Mouse (Mus musculus): ENCODE measurements around the gene Scn3a. TPM values are rescaled to one million over a fixed set of nuclear protein-coding genes. Genes with fewer than 3 reads are reported as not detected.
A peak's percentile ranks its signal among the peaks of the same experiment; 100 is the strongest.

Gene Scn3a
- polyA plus RNA-seq, 1 experiment from 2014 or later: 38.0 TPM

DNA sequence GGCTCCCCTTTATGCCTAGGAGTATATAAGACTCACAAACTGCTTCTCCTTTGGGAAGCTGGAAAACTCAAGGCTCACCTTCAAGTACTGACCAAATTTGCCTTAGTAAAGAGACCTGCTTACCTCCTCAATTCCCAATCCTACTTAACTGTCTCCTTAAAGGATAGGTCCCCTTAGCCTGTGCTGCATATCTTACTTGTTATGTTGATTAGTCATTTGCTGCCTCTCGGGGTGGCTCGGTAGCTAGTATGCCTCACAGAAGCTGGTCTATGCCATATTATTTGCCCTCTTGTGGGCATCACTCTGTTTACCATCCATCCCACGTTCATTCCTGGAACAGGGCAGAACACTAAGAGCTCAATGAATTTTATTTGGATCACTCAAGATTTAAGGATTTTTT, 14.7 kb downstream of the Scn3a start:
- H3K4me1 ChIP-seq (ENCODE audit: control insufficient read depth, insufficient read depth, low read depth, low read length): peaks cover 8% of the 10 kb centered on the region
- WGBS: 22% methylated on average over 3 of the region's 3 CpGs
- H3K9me3 ChIP-seq (ENCODE audit: control insufficient read depth, low read length): no peaks in the 10 kb centered on the region
- no peak overlapping the region for H3K9ac ChIP-seq (ENCODE audit: low read depth, low read length)
- no peak overlapping the region for H3K4me3 ChIP-seq (ENCODE audit: low read length)
- no peaks in the 10 kb centered on the region for H3K36me3 ChIP-seq (ENCODE audit: control insufficient read depth, insufficient read depth, low read length)
- H3K27me3 ChIP-seq (replicated peaks; ENCODE audit: control insufficient read depth, insufficient read depth, low read length): no peaks in the 10 kb centered on the region
- H3K27ac ChIP-seq (ENCODE audit: low read depth, low read length): no peak overlapping the region; the same call in 1 of the 2 replicates
- ATAC-seq: no peak
- H3K4me2 ChIP-seq (ENCODE audit: low read length): no peak overlapping the region; the same call in 1 of the 2 replicates

GRCm38 (mm10) chr2:65552222-65552621, 15.2 kb downstream of the Scn3a start:
- no peak overlapping the region; the same call in 1 of the 2 replicates for H3K4me2 ChIP-seq (ENCODE audit: low read length)

DNA sequence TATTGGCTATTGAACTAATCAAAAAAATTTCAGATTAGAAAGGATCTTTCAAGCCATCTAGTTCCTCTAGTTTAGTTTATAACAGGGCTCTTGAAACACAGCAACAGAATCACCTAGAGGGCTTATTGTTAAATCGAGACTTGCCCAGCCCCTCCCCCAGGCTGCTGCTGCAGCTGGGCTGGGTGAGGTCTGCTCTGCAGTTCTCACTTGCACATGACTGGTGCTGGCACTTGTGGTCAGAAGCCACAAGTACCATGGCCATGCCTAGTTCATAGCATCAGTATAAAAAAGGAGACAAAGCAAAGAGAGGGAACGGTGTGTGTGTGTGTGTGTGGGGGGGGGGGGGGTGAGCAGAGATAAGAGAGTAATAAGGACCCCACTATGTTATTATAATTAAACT, 15.7 kb downstream of the Scn3a start:
- no peak overlapping the region for H3K27ac ChIP-seq (ENCODE audit: low read depth, low read length)
- H3K4me2 ChIP-seq (ENCODE audit: low read length): no peak overlapping the region
- no peak overlapping the region for H3K9ac ChIP-seq (ENCODE audit: low read depth, low read length)
- H3K4me1 ChIP-seq (ENCODE audit: control insufficient read depth, insufficient read depth, low read depth, low read length): peaks cover 11% of the 10 kb centered on the region
- H3K27me3 ChIP-seq (replicated peaks; ENCODE audit: control insufficient read depth, insufficient read depth, low read length): no peaks in the 10 kb centered on the region
- ATAC-seq: no peak
- WGBS: 25% methylated on average over 2 of the region's 2 CpGs
- no peaks in the 10 kb centered on the region for H3K9me3 ChIP-seq (ENCODE audit: control insufficient read depth, low read length)
- H3K36me3 ChIP-seq (ENCODE audit: control insufficient read depth, insufficient read depth, low read length): no peaks in the 10 kb centered on the region
- no peak overlapping the region for H3K4me3 ChIP-seq (ENCODE audit: low read length)

More at GRCm38 (mm10) chr2:65552222-65552621, 15.2 kb downstream of the Scn3a start:
- WGBS: 35% methylated on average over 5 of the region's 5 CpGs
- Histone ChIP-seq H3K27me3 (replicated peaks; ENCODE audit: control insufficient read depth, insufficient read depth, low read length) (no peaks in the 10 kb centered on the region), H3K4me3 (ENCODE audit: low read length) (no peak overlapping the region), H3K36me3 (ENCODE audit: control insufficient read depth, insufficient read depth, low read length) (no peaks in the 10 kb centered on the region), H3K9ac (ENCODE audit: low read depth, low read length) (no peak overlapping the region), H3K9me3 (ENCODE audit: control insufficient read depth, low read length) (no peaks in the 10 kb centered on the region), H3K4me1 (ENCODE audit: control insufficient read depth, insufficient read depth, low read depth, low read length) (peaks cover 11% of the 10 kb centered on the region), H3K27ac (ENCODE audit: low read depth, low read length) (no peak overlapping the region; the same call in 1 of the 2 replicates)
- peak; percentile 57 for ATAC-seq

GRCm38 (mm10) chr2:65550564-65550963, 16.9 kb downstream of the Scn3a start:
- H3K36me3 ChIP-seq (ENCODE audit: control insufficient read depth, insufficient read depth, low read length): no peaks in the 10 kb centered on the region
- no peak overlapping the region for H3K9ac ChIP-seq (ENCODE audit: low read depth, low read length)
- no peak for ATAC-seq
- no peak overlapping the region for H3K4me3 ChIP-seq (ENCODE audit: low read length)
- H3K9me3 ChIP-seq (ENCODE audit: control insufficient read depth, low read length): no peaks in the 10 kb centered on the region
- H3K27me3 ChIP-seq (replicated peaks; ENCODE audit: control insufficient read depth, insufficient read depth, low read length): no peaks in the 10 kb centered on the region
- no peak overlapping the region for H3K27ac ChIP-seq (ENCODE audit: low read depth, low read length)
- 86% methylated on average over 3 of the region's 3 CpGs for WGBS
- peaks cover 11% of the 10 kb centered on the region for H3K4me1 ChIP-seq (ENCODE audit: control insufficient read depth, insufficient read depth, low read depth, low read length)
- no peak overlapping the region for H3K4me2 ChIP-seq (ENCODE audit: low read length)

- no peak overlapping the region for H3K4me3 ChIP-seq (ENCODE audit: low read length)
- no peaks in the 10 kb centered on the region for H3K36me3 ChIP-seq (ENCODE audit: control insufficient read depth, insufficient read depth, low read length)
- H3K4me1 ChIP-seq (ENCODE audit: control insufficient read depth, insufficient read depth, low read depth, low read length): peaks cover 11% of the 10 kb centered on the region
- no peak overlapping the region for H3K27ac ChIP-seq (ENCODE audit: low read depth, low read length)
- H3K4me2 ChIP-seq (ENCODE audit: low read length): no peak overlapping the region
- ATAC-seq: no peak
- H3K9ac ChIP-seq (ENCODE audit: low read depth, low read length): no peak overlapping the region
- no peaks in the 10 kb centered on the region for H3K9me3 ChIP-seq (ENCODE audit: control insufficient read depth, low read length)
- no peaks in the 10 kb centered on the region for H3K27me3 ChIP-seq (replicated peaks; ENCODE audit: control insufficient read depth, insufficient read depth, low read length)
- WGBS: 90% methylated on average over 6 of the region's 6 CpGs
Measured at GRCm38 (mm10) chr2:65548665-65549064, 18.8 kb downstream of the Scn3a start.

GRCm38 (mm10) chr2:65547341-65547740, 20.1 kb downstream of the Scn3a start:
- Histone ChIP-seq H3K27me3 (replicated peaks; ENCODE audit: control insufficient read depth, insufficient read depth, low read length) (no peaks in the 10 kb centered on the region), H3K9me3 (ENCODE audit: control insufficient read depth, low read length) (no peaks in the 10 kb centered on the region), H3K4me3 (ENCODE audit: low read length) (no peak overlapping the region), H3K9ac (ENCODE audit: low read depth, low read length) (no peak overlapping the region), H3K27ac (ENCODE audit: low read depth, low read length) (no peak overlapping the region), H3K36me3 (ENCODE audit: control insufficient read depth, insufficient read depth, low read length) (no peaks in the 10 kb centered on the region), H3K4me2 (ENCODE audit: low read length) (no peak overlapping the region), H3K4me1 (ENCODE audit: control insufficient read depth, insufficient read depth, low read depth, low read length) (peaks cover 3% of the 10 kb centered on the region)
- WGBS: 62% methylated on average over 4 of the region's 4 CpGs
- no peak for ATAC-seq

DNA sequence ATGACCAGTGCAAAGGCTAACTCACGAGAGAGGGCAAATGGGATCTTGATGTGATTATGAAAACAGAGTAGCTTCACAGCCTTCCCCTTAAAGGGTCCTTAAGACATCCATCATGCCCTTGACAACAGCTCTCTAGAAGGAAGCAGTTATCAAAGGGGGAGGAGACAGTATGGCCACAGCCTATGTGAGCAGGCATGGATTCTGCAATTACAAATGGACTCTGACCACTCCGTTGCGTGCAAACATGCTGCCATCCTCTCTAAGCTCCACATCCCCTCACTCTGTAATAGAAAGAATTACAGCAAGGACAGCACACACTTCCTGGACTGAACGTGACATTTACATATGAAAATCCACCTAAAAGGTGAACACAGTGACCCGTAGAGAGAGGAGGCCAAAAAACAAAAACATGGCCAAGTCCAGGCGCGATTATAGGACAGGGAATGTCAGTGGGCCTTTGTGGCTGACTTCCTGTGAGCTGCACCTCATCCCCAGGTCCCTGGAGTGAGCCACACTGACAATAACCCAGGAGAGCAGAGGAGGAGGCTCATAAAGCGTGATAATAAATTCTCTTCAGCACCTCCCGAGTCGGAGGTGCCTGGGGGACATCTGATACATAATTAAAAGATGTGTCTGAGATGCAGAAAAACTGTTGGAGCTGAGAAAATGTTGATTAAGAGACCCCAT, 24.4 kb downstream of the Scn3a start:
- Histone ChIP-seq H3K36me3 (ENCODE audit: control insufficient read depth, insufficient read depth, low read length) (no peaks in the 10 kb centered on the region), H3K4me3 (ENCODE audit: low read length) (no peak overlapping the region), H3K9me3 (ENCODE audit: control insufficient read depth, low read length) (no peaks in the 10 kb centered on the region), H3K27me3 (replicated peaks; ENCODE audit: control insufficient read depth, insufficient read depth, low read length) (no peaks in the 10 kb centered on the region), H3K4me2 (ENCODE audit: low read length) (no peak overlapping the region), H3K9ac (ENCODE audit: low read depth, low read length) (no peak overlapping the region), H3K27ac (ENCODE audit: low read depth, low read length) (no peak overlapping the region), H3K4me1 (ENCODE audit: control insufficient read depth, insufficient read depth, low read depth, low read length) (peaks cover 3% of the 10 kb centered on the region; the same call in 1 of the 2 replicates)
- WGBS: 53% methylated on average over 10 of the region's 10 CpGs
- peak; percentile 44 for ATAC-seq

DNA sequence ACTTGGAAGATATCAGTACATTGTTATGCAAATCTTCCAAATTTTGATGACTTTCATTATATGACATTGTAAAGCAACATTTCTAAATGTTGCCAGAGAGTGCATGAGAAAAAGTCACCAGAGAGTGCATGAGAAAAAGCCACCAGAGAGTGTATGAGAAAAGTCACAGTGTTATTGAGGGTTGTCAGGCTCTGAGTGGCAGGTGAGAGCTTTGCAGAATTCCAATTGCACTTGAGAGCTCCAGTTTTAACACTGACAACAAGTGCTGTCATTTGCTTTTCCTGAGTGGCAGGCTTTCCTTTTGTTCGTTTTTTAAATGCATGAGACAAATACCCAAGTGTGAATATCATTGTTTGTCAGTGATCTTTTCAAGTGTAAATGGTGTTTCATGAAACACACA, 25.6 kb downstream of the Scn3a start:
- no peak for ATAC-seq
- 40% methylated on average over 1 of the region's 1 CpGs for WGBS
- H3K4me1 ChIP-seq (ENCODE audit: control insufficient read depth, insufficient read depth, low read depth, low read length): no peaks in the 10 kb centered on the region; the same call in 1 of the 2 replicates
- no peak overlapping the region for H3K4me2 ChIP-seq (ENCODE audit: low read length)
- H3K4me3 ChIP-seq (ENCODE audit: low read length): no peak overlapping the region
- H3K9me3 ChIP-seq (ENCODE audit: control insufficient read depth, low read length): no peaks in the 10 kb centered on the region
- no peaks in the 10 kb centered on the region for H3K36me3 ChIP-seq (ENCODE audit: control insufficient read depth, insufficient read depth, low read length)
- H3K27ac ChIP-seq (ENCODE audit: low read depth, low read length): no peak overlapping the region
- H3K27me3 ChIP-seq (replicated peaks; ENCODE audit: control insufficient read depth, insufficient read depth, low read length): no peaks in the 10 kb centered on the region
- no peak overlapping the region for H3K9ac ChIP-seq (ENCODE audit: low read depth, low read length)

- H3K4me2 ChIP-seq (ENCODE audit: low read length): no peak overlapping the region
- peaks cover 5% of the 10 kb centered on the region; the same call in 1 of the 2 replicates for H3K36me3 ChIP-seq (ENCODE audit: control insufficient read depth, insufficient read depth, low read length)
- ATAC-seq: no peak
- H3K27me3 ChIP-seq (replicated peaks; ENCODE audit: control insufficient read depth, insufficient read depth, low read length): no peaks in the 10 kb centered on the region
- no peaks in the 10 kb centered on the region for H3K9me3 ChIP-seq (ENCODE audit: control insufficient read depth, low read length)
- H3K27ac ChIP-seq (ENCODE audit: low read depth, low read length): no peak overlapping the region
- H3K4me1 ChIP-seq (ENCODE audit: control insufficient read depth, insufficient read depth, low read depth, low read length): no peaks in the 10 kb centered on the region; the same call in 1 of the 2 replicates
- 49% methylated on average over 5 of the region's 5 CpGs for WGBS
- H3K4me3 ChIP-seq (ENCODE audit: low read length): no peak overlapping the region
- H3K9ac ChIP-seq (ENCODE audit: low read depth, low read length): no peak overlapping the region
Measured at GRCm38 (mm10) chr2:65538436-65538835, 29.0 kb downstream of the Scn3a start.
